Mouse (Mus musculus) monocyte, adult 59 days (primary cell): ENCODE measurements around the gene Zfp287. TPM values are rescaled to one million over a fixed set of nuclear protein-coding genes. Genes with fewer than 3 reads are reported as not detected.

Experiments
- total RNA-seq, 2 experiments: library from RNA; stranded (reverse); gene quantifications; one replicate each; pipeline ENCODE4 v1.2.4; 2023

Zfp287 gene
- total RNA-seq = 1 to 10 TPM; 1.7 to 2.4 TPM

GRCm38 (mm10) chr11:62731311-62732021 is at the start of gene Zfp287:
Zfp287 (minus strand) TSS chr11:62731905.

DNA sequence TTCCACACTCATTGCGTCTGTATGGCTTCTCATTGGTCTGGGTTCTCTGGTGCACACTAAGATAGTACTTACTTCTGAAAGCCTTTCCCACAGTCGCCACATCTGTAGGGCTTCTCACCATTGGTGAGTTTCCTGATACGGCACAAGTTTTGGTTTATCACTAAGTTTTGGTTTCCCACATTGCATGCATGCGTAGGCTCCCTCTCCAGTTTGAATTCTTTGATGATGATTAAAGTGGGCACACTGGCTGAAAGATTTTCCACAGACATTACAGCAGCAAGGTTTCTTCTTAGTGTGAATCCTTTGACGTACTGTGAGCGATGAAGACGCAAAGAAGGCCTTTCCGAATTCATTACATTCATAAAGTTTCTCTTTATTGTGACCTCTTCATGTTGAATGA is 21.1 kb upstream of the Zfp287 start, which contains the start of gene Gm10428:
Gm10428 (plus strand) TSS at position 321 of the 400 bp plus-strand sequence.

Other genes with a start within 250 kb of the Zfp287 start
- 1 to 10 TPM; 3.1 to 7.6 TPM for gene Cenpv, start 192.6 kb downstream of the Zfp287 start, total RNA-seq
- gene Ubb, start 180.7 kb downstream of the Zfp287 start, total RNA-seq = 1,000 to 10,000 TPM; 1,257 to 1,613 TPM
- 10 to 100 TPM; 65.2 to 68.1 TPM for gene Trpv2, start 157.4 kb downstream of the Zfp287 start, total RNA-seq
- gene Lrrc75a, start 83.4 kb downstream of the Zfp287 start, total RNA-seq = 1 to 10 TPM; 4.0 to 5.0 TPM
- 10 to 100 TPM; 19.5 to 19.7 TPM for gene Mmgt2, start 83.2 kb downstream of the Zfp287 start, total RNA-seq
- not detected for gene Gm10428, start 21.2 kb upstream of the Zfp287 start, total RNA-seq
- gene Zfp286, start 57.6 kb upstream of the Zfp287 start, total RNA-seq = 1 to 10 TPM in 1 of 2 experiments, under 1 TPM in 1; 0.97 to 1.1 TPM
- gene Trim16, start 88.3 kb upstream of the Zfp287 start, total RNA-seq = 10 to 100 TPM; 15.6 to 18.3 TPM
- gene Fbxw10, start 115.2 kb upstream of the Zfp287 start, total RNA-seq = 1 to 10 TPM; 1.6 to 1.9 TPM
- gene Tvp23b, start 147.6 kb upstream of the Zfp287 start, total RNA-seq = 10 to 100 TPM; 16.0 to 16.9 TPM
- gene Cdrt4, start 219.3 kb upstream of the Zfp287 start, total RNA-seq = not detected